36 mouse cellular contexts compared by ENCODE assay signal in the genomic region with DNA sequence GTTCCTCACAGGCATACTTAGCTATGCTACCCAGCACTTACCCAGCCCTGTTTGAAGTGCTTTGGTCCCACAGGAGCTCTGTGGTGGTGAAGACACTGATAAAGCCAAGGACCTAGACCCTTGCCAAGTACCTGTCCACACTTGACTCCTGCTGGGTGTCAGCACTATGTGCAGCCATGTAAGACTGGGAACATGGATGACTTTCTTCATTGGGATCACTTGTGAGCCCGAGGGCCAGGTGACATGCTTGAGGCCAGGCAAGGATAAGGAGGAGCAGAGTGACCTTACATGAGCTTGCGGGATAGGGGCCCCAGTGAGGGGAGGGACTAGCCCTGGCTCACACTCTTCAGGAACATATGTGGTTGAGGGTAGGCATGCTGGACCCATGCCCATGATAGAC. TPM values are rescaled to one million over a fixed set of nuclear protein-coding genes. Genes with fewer than 3 reads are reported as not detected.
"Had no signal": no experiment of that assay in that cellular context is flagged by ENCODE, and none has a peak within 500 bp of the region (broad histone marks: within the 10 kb centered on the region; RNA-seq: fewer than 3 reads in every experiment).

No protein-coding gene starts in this region.

RNA-seq across cellular contexts. Expression of a gene that starts 8.9 kb away (rescaled TPM):
- total RNA-seq: forebrain, postnatal 0 days; gastrocnemius, adult 18-20 months; gastrocnemius, postnatal 10 days; gastrocnemius, postnatal 25 days; gastrocnemius, postnatal 4 days; granulocyte monocyte progenitor cell, adult 5-6 weeks; heart, adult 8-10 months; heart, postnatal 14 days; hematopoietic stem cell, adult 5-6 weeks; hindbrain, postnatal 0 days; layer of hippocampus, adult 18-20 months; layer of hippocampus, adult 8-10 months; layer of hippocampus, postnatal 14 days; layer of hippocampus, postnatal 36 days; left cerebral cortex, adult 18-20 months; left cerebral cortex, adult 8-10 months; left cerebral cortex, postnatal 10 days; left cerebral cortex, postnatal 25 days; left cerebral cortex, postnatal 4 days; liver, adult 2 months had no signal
- polyA plus RNA-seq: forebrain, postnatal 0 days; heart, embryonic 10.5 days; hindbrain, embryonic 11.5 days; hindbrain, embryonic 13.5 days; hindbrain, embryonic 15.5 days; hindbrain, postnatal 0 days; intestine, embryonic 14.5 days; intestine, embryonic 16.5 days; kidney, adult 2 months; kidney, embryonic 15.5 days; kidney, postnatal 0 days; large intestine, adult 2 months; limb, embryonic 11.5 days; limb, embryonic 13.5 days; limb, embryonic 15.5 days; liver, adult 2 months; liver, embryonic 12.5 days; liver, embryonic 14.5 days; liver, embryonic 16.5 days had no signal
